Comparison of ENCODE assay signal across 9 mouse cellular contexts in genomic region chr2:127435135-127435534, GRCm38 (mm10). TPM values are rescaled to one million over a fixed set of nuclear protein-coding genes. Genes with fewer than 3 reads are reported as not detected.
DNase-seq lines count a peak whose midpoint lies in the region; ATAC-seq and TF ChIP-seq lines count a peak whose summit lies in the region.
"Had no signal": no experiment of that assay in that cellular context is flagged by ENCODE, and none has a peak within 500 bp of the region (broad histone marks: within the 10 kb centered on the region; RNA-seq: fewer than 3 reads in every experiment).

No protein-coding gene starts in this region.

- H3K36me3 ChIP-seq in forebrain, embryonic 10.5 days (replicated peaks): peaks cover 47% of the 10 kb centered on the region
- H3K36me3 ChIP-seq in forebrain, embryonic 15.5 days: peaks cover 27% of the 10 kb centered on the region
- peaks cover 50% of the 10 kb centered on the region for H3K36me3 ChIP-seq in midbrain, embryonic 10.5 days
- H3K36me3 ChIP-seq in midbrain, embryonic 16.5 days (ENCODE audit: control insufficient read depth, insufficient read depth, low read length): peaks cover 7% of the 10 kb centered on the region; the same call in 1 of the 2 replicates
- H3K36me3 ChIP-seq in liver, embryonic 11.5 days (ENCODE audit: control insufficient read depth, insufficient read depth, low read length): no peaks in the 10 kb centered on the region

- H3K4me1 ChIP-seq in forebrain, embryonic 10.5 days: no peaks in the 10 kb centered on the region
- H3K4me1 ChIP-seq in forebrain, embryonic 15.5 days: no peaks in the 10 kb centered on the region
- no peaks in the 10 kb centered on the region for H3K4me1 ChIP-seq in midbrain, embryonic 10.5 days
- H3K4me1 ChIP-seq in midbrain, embryonic 16.5 days (ENCODE audit: control insufficient read depth, insufficient read depth, low read length): no peaks in the 10 kb centered on the region
- no peaks in the 10 kb centered on the region for H3K4me1 ChIP-seq in bone marrow macrophage, adult 2 months (ENCODE audit: control insufficient read depth, insufficient read depth, low read length)
- H3K4me1 ChIP-seq in liver, embryonic 11.5 days (replicated peaks; ENCODE audit: control insufficient read depth, insufficient read depth, low read length): peaks cover 4% of the 10 kb centered on the region; the same call in 1 of the 2 replicates

- H3K9ac ChIP-seq in forebrain, embryonic 15.5 days (replicated peaks): no peak overlapping the region
- no peak overlapping the region for H3K9ac ChIP-seq in midbrain, embryonic 16.5 days (ENCODE audit: low read depth, low read length)
- H3K9ac ChIP-seq in liver, embryonic 11.5 days (ENCODE audit: low read depth, low read length): no peak overlapping the region

- 40% methylated on average over 2 of the region's 2 CpGs for WGBS in forebrain, embryonic 10.5 days
- whole genome bisulfite sequencing in forebrain, embryonic 15.5 days: 38% methylated on average over 2 of the region's 2 CpGs
- 45% methylated on average over 2 of the region's 2 CpGs for WGBS in midbrain, embryonic 10.5 days
- 33% methylated on average over 2 of the region's 2 CpGs for WGBS in midbrain, embryonic 16.5 days
- WGBS in liver, embryonic 11.5 days: 23% methylated on average over 2 of the region's 2 CpGs

- no peak for TF ChIP-seq POLR2A in bone marrow macrophage, adult 2 months (IDR thresholded peaks at IDR 0.05; ENCODE audit: borderline replicate concordance, low read depth, low read length)

- peak; percentile 52 for TF ChIP-seq CTCF in bone marrow macrophage, adult 2 months (IDR thresholded peaks at IDR 0.05; ENCODE audit: low read depth, low read length)

- no peak overlapping the region for H3K4me3 ChIP-seq in forebrain, embryonic 10.5 days
- no peak overlapping the region for H3K4me3 ChIP-seq in forebrain, embryonic 15.5 days
- H3K4me3 ChIP-seq in midbrain, embryonic 10.5 days: no peak overlapping the region
- H3K4me3 ChIP-seq in midbrain, embryonic 16.5 days (ENCODE audit: low read depth, low read length): no peak overlapping the region
- no peak overlapping the region for H3K4me3 ChIP-seq in bone marrow macrophage, adult 2 months (ENCODE audit: insufficient read depth, low read length)
- no peak overlapping the region for H3K4me3 ChIP-seq in liver, embryonic 11.5 days (ENCODE audit: low read depth, low read length)
- H3K4me3 ChIP-seq: megakaryocyte, embryonic 14.5 days had no signal

- H3K4me2 ChIP-seq in forebrain, embryonic 15.5 days (replicated peaks): no peak overlapping the region
- H3K4me2 ChIP-seq in midbrain, embryonic 16.5 days (ENCODE audit: low read length): no peak overlapping the region
- no peak overlapping the region for H3K4me2 ChIP-seq in liver, embryonic 11.5 days

- H3K27me3 ChIP-seq in forebrain, embryonic 10.5 days (ENCODE audit: poor library complexity, severe bottlenecking): peaks cover 4% of the 10 kb centered on the region; the same call in 1 of the 2 replicates
- no peaks in the 10 kb centered on the region for H3K27me3 ChIP-seq in forebrain, embryonic 15.5 days
- no peaks in the 10 kb centered on the region for H3K27me3 ChIP-seq in midbrain, embryonic 10.5 days (ENCODE audit: low read depth, poor library complexity, severe bottlenecking)
- no peaks in the 10 kb centered on the region for H3K27me3 ChIP-seq in midbrain, embryonic 16.5 days (ENCODE audit: control insufficient read depth, insufficient read depth, low read depth, low read length)
- no peaks in the 10 kb centered on the region for H3K27me3 ChIP-seq in liver, embryonic 11.5 days (replicated peaks; ENCODE audit: control insufficient read depth, insufficient read depth, low read length)

- DNase-seq in forebrain, embryonic 10.5 days (ENCODE audit: extremely low spot score, low spot score): peak; percentile 32
- peak; percentile 42 for DNase-seq in midbrain, embryonic 10.5 days (ENCODE audit: low spot score)
- peak; percentile 59 for DNase-seq in liver, embryonic 11.5 days (ENCODE audit: low spot score)
- DNase-seq in thymus, postnatal 25 days: peak; percentile 49
- no peak for DNase-seq in Muller cell, postnatal 12 days (ENCODE audit: inconsistent ontology term)

- H3K27ac ChIP-seq in forebrain, embryonic 10.5 days: no peak overlapping the region
- no peak overlapping the region for H3K27ac ChIP-seq in forebrain, embryonic 15.5 days (replicated peaks)
- H3K27ac ChIP-seq in midbrain, embryonic 10.5 days (replicated peaks): no peak overlapping the region
- no peak overlapping the region for H3K27ac ChIP-seq in midbrain, embryonic 16.5 days (ENCODE audit: low read length)
- no peak overlapping the region for H3K27ac ChIP-seq in bone marrow macrophage, adult 2 months (ENCODE audit: insufficient read depth, low read depth, low read length)
- no peak overlapping the region for H3K27ac ChIP-seq in liver, embryonic 11.5 days (ENCODE audit: low read depth, low read length)

- ATAC-seq in forebrain, embryonic 15.5 days (replicated peaks): no peak
- no peak for ATAC-seq in midbrain, embryonic 16.5 days
- ATAC-seq in liver, embryonic 11.5 days (replicated peaks; ENCODE audit: low FRiP score): peak; percentile 46; the same call in 1 of the 2 replicates

- H3K9me3 ChIP-seq in forebrain, embryonic 10.5 days: no peaks in the 10 kb centered on the region
- H3K9me3 ChIP-seq in forebrain, embryonic 15.5 days: no peaks in the 10 kb centered on the region
- H3K9me3 ChIP-seq in midbrain, embryonic 10.5 days (replicated peaks): no peaks in the 10 kb centered on the region
- H3K9me3 ChIP-seq in midbrain, embryonic 16.5 days (replicated peaks; ENCODE audit: control insufficient read depth, low read length, poor library complexity, severe bottlenecking): no peaks in the 10 kb centered on the region
- H3K9me3 ChIP-seq in liver, embryonic 11.5 days (ENCODE audit: control insufficient read depth, low read length): no peaks in the 10 kb centered on the region
- H3K9me3 ChIP-seq: megakaryocyte, embryonic 14.5 days had no signal

RNA-seq across cellular contexts. Expression of gene Fahd2a, which starts 9.2 kb away (rescaled TPM):
- 20.5 and 23.8 TPM in 2 replicates for polyA plus RNA-seq in forebrain, embryonic 10.5 days (2016; fragmentation: Nextera tagmentation; extraction: Ambion mirVana)
- polyA plus RNA-seq in forebrain, embryonic 15.5 days (2015; fragmentation: Nextera tagmentation; extraction: Ambion mirVana): 29.9 and 33.1 TPM in 2 replicates
- polyA plus RNA-seq in midbrain, embryonic 10.5 days (2016; fragmentation: Nextera tagmentation; extraction: Ambion mirVana): 23.0 and 27.7 TPM in 2 replicates
- 32.2 and 37.3 TPM in 2 replicates for polyA plus RNA-seq in midbrain, embryonic 16.5 days (2015; fragmentation: Nextera tagmentation; extraction: Ambion mirVana)
- 11.9 and 16.9 TPM in 2 replicates for polyA plus RNA-seq in bone marrow macrophage, adult 2 months (2012; ENCODE audit: insufficient read depth, insufficient read length, missing spikeins)
- 16.6 and 19.9 TPM in 2 replicates for polyA plus RNA-seq in liver, embryonic 11.5 days (2014; fragmentation: Nextera tagmentation; extraction: Ambion mirVana)

RNA-seq across cellular contexts. Expression of gene Gpat2, which starts 10.1 kb away (rescaled TPM):
- 0.14 and 0.21 TPM in 2 replicates for polyA plus RNA-seq in forebrain, embryonic 10.5 days (2016; fragmentation: Nextera tagmentation; extraction: Ambion mirVana)
- polyA plus RNA-seq in forebrain, embryonic 15.5 days (2015; fragmentation: Nextera tagmentation; extraction: Ambion mirVana): 0.09 TPM in 1 of 2 replicates, not detected in the other
- 0.10 and 0.29 TPM in 2 replicates for polyA plus RNA-seq in midbrain, embryonic 10.5 days (2016; fragmentation: Nextera tagmentation; extraction: Ambion mirVana)
- polyA plus RNA-seq in midbrain, embryonic 16.5 days (2015; fragmentation: Nextera tagmentation; extraction: Ambion mirVana): 0.12 and 0.23 TPM in 2 replicates
- polyA plus RNA-seq in bone marrow macrophage, adult 2 months (2012; ENCODE audit: insufficient read depth, insufficient read length, missing spikeins): not detected in 2 replicates
- polyA plus RNA-seq in liver, embryonic 11.5 days (2014; fragmentation: Nextera tagmentation; extraction: Ambion mirVana): 0.43 and 0.92 TPM in 2 replicates
